Mouse (Mus musculus) v-Abl transformed pro-B cells (cell line): ENCODE data around the gene Aasdh.

Experiments used
- in situ Hi-C, 2 experiments: fragments of 400-800 bp; cut with MboI; formaldehyde crosslinking; loops; one replicate each; pipeline ENCODE4 v1.15.1; 2025; ENCODE audit not compliant: unreplicated experiment in 2 of 2

The Aasdh gene

DNA sequence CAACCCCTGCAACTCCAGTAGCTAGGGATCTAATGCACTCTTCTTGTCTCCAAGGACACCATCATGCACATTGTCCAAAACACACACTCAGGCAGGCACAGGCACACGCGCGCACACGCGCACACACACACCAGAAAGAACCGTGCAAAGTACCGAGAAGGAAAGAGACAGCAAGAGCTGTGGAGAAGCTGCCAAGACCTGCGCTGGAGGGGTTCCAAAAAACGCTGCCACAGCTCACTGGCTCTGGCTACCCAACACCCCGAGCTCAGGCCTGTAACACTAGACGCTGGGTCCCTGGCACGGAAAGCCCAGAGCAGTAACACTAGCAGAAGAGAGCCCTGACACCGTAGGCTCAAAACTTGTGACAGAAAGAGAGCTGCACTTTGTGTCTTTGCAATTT lies 18.1 kb upstream of the Aasdh start:
- in situ Hi-C loops: loop anchor here in 1 of 2 experiments (25.0 kb wide), 1 partner anchor 736 kb away; the partner anchor contains the start of gene Tmem165

- in situ Hi-C loops: loop anchor here in 1 of 2 experiments (25.0 kb wide), 1 partner anchor 736 kb away; the partner anchor contains the start of gene Tmem165
These were observed 17.5 kb upstream of the Aasdh start for GRCm38 (mm10) chr5:76922833-76923232.

GRCm38 (mm10) chr5:76912522-76912921 lies 7.2 kb upstream of the Aasdh start:
- in situ Hi-C loops: loop anchor here in 1 of 2 experiments (25.0 kb wide), 1 partner anchor 725 kb away; the partner anchor contains the start of gene Tmem165

DNA sequence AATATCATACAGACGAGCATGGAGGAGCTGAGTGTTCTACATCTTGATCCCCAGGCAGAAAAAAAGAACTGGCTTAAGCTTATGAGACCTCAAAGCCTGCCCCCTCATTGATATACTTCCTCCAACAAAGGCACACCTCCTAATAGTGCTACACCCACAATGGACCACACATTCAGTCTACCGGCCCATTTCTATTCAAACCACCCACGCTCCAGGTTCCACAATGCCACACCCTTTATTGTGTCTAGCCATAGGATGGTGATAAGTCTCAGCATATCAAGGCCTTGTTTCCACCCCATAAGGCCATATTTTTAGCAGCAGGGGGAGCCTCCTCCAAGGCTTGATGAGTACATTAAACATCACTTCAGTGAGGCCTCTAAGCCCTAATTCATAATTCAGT lies 5.5 kb upstream of the Aasdh start:
- in situ Hi-C loops: loop anchor here in 1 of 2 experiments (25.0 kb wide), 1 partner anchor 724 kb away; the partner anchor contains the start of gene Tmem165

DNA sequence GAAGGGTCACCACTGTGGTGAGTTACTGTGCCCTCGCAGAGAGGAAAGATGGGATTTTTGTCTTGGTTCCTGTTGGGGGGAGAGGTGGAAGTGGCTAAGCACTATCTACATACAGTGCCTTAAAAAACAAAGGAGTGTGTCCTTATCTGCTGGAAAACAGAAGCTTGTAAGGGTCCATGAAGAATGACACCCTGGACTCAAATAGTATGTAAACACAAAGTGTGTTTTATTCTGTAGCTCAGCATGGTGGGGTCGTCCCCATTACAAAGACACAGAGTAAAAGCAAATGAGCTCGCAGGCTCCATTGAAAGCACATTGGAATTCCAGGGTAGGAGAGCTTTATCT lies 813 bp upstream of the Aasdh start:
- in situ Hi-C loops: loop anchor here (5.0 to 25.0 kb wide), 2 partner anchors 41 to 719 kb away; partner anchors contain the start of gene Tmem165 (in 1 of the 2)

DNA sequence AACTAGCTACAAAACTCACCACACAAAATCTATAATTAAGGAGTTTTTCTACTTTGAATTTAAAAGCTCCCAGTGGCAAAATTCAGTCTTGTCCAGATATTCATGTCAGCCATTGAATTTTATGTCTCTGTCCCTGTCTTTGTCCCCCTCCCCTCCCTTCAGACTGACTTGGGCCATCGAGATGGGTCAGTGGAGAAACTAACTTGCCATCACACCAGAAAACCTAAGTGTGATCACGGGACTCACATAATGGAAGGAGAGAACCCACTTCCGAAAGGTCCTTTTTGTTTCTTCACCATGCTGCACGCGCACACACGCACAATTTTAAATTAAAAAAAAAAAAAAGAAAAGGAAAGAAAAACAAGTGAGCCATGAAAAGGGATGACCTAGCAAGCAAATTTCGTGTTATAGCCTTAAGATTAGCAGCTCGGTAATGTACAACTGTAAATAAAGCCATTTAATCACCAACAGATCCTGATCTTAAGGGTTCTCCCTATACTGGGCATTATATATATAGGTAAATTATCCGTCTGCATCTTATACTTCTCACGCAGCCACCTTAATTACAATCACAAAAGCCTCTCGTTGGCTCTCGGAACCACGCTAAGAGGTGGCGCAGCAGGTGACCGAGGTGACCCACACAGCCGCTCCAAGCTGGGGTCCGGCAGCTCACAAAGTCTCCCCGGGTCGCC lies 455 bp downstream of the Aasdh start:
- in situ Hi-C loops: loop anchor here (5.0 to 25.0 kb wide), 3 partner anchors 42 to 718 kb away; partner anchors contain the start of genes Paics (in 1 of the 2), Ppat (in 1 of the 2) and Tmem165 (in 1 of the 2)

DNA sequence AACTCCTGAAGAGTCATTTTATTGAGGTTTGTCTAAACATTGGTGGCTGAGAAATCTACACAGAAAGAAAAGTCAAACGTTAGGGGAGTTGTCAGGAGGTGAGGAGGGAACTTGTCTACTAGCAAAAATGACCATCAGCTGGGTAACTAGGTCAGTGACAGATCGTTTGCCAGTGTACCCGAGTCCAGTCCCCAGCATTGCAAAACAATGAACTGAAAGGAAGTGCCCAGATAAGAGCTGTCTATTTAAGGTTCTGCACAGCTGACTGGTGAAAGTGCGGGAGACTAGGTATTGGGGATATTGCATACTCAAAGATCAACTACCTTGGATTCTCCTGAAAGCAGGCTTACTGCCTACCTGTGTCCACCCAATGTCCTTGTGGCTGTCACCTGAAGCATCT lies 3.2 kb downstream of the Aasdh start:
- in situ Hi-C loops: loop anchor here in 1 of 2 experiments (5.0 to 25.0 kb wide), 2 partner anchors 50 to 715 kb away; partner anchors contain the start of genes Paics, Ppat and Tmem165

DNA sequence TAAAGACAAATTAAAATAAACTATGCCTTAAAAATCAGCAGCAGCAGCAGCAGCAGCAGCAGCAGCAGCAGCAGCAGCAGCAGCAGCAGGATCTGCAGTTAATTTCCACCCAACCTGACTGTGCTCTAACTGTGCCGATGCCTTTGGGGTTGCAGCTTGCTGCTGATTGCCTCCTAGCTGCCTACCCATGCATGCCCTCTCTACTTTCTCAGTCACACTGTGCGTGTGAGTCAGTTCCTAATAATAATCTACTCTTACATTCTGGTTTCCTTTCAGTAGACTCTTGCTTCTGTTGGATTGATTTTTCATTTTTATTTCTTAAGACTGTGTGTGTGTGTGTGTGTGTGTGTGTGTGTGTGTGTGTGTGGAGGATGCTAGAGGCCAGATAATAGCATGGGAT lies 12.2 kb downstream of the Aasdh start:
- in situ Hi-C loops: loop anchor here in 1 of 2 experiments (25.0 kb wide), 1 partner anchor 319 kb away; the partner anchor contains the start of gene Spink2

DNA sequence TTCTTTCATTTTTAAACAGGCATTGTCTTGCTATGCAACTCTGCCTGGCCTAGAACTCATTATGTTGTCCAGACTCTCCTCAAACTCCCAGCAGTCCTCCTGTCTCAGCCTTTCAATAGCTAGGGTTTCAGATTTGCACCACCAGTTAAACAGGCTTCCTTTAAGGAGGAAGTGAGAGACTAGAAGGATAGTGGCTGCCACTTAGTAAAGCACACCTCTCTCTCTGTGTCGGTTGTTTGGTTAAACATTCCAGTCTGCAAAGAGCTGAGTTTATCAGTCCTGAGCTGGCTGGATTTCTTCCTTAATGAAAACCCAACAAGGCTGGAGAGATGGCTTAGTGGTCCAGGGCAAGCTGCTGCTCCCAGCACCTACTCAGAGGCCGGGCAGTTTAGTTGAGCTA lies 12.7 kb downstream of the Aasdh start:
- in situ Hi-C loops: loop anchor here in 1 of 2 experiments (25.0 kb wide), 1 partner anchor 320 kb away; the partner anchor contains the start of gene Spink2

- in situ Hi-C loops: loop anchor here in 1 of 2 experiments (25.0 kb wide), 1 partner anchor 325 kb away; the partner anchor contains the start of gene Spink2
These were observed 18.3 kb downstream of the Aasdh start for GRCm38 (mm10) chr5:76887011-76887410.

DNA sequence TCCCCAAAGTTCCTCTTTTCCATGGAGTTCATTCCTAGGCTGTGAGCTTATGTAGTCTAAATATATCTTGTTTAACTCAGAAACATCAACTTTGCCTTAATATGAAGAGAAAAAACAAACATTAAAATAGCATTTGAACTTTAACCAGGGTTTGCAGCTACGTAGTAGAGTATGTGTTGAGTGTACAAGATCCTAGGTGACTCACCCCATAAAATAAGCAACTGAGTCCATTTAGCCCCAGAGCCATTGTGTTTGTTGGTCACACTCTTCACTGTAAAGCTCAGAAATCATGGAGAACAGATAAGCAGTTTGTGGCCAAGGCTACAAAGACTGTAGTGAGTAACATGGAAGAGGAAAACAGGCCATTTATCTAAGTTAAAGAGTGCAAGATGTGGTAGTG lies 21.2 kb downstream of the Aasdh start:
- in situ Hi-C loops: loop anchor here in 1 of 2 experiments (25.0 kb wide), 1 partner anchor 328 kb away; the partner anchor contains the start of gene Spink2

GRCm38 (mm10) chr5:76876106-76876758 lies 29.1 kb downstream of the Aasdh start:
- in situ Hi-C loops: loop anchor here in 1 of 2 experiments (25.0 kb wide), 1 partner anchor 336 kb away; the partner anchor contains the start of gene Spink2

DNA sequence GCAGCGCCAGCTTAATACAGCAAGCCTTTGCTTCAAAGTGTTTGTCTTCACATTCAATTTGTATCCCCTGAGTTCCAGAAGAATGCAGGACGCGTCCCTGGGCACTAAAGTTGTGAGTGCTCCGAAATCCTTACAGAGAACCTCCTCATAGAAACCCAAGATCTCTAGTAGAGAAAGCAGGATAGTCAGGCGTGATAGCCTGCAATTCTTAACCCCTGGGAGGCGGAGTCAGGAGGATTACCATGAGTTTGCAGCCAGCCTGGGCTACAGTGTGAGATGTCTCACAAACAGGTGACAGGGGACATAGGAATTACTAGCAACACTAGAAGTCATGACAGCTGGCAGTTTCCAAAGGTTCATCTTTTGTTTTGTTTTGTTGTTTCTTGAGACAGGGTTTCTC lies 35.8 kb downstream of the Aasdh start:
- in situ Hi-C loops: no loop called here

GRCm38 (mm10) chr5:76868693-76869286 lies 36.5 kb downstream of the Aasdh start:
- in situ Hi-C loops: no loop called here

DNA sequence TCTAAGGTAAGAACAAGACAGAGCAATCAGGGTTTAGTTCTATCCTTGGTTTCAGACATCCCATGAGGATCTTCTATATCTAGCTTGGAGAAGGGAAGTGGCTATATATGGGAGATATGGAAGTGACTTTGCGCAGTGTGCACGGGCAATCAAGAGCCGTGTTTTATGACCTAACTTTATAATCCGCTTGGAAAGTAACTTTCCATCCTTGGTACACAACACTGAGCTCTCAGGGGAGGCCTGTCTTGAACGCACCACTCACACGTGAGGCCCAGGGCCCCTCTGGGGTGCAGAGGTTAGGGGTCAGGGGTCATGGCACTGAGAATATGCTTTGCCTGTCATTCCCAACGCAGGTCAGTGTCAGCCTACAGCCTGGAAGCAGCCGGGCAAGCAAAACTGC lies 38.5 kb downstream of the Aasdh start:
- in situ Hi-C loops: no loop called here

GRCm38 (mm10) chr5:76858444-76858843 lies 46.9 kb downstream of the Aasdh start:
- in situ Hi-C loops: loop anchor here (10.0 kb wide), 2 partner anchors 274 to 294 kb away; partner anchors contain the start of gene Cep135 (in 1 of the 2)

DNA sequence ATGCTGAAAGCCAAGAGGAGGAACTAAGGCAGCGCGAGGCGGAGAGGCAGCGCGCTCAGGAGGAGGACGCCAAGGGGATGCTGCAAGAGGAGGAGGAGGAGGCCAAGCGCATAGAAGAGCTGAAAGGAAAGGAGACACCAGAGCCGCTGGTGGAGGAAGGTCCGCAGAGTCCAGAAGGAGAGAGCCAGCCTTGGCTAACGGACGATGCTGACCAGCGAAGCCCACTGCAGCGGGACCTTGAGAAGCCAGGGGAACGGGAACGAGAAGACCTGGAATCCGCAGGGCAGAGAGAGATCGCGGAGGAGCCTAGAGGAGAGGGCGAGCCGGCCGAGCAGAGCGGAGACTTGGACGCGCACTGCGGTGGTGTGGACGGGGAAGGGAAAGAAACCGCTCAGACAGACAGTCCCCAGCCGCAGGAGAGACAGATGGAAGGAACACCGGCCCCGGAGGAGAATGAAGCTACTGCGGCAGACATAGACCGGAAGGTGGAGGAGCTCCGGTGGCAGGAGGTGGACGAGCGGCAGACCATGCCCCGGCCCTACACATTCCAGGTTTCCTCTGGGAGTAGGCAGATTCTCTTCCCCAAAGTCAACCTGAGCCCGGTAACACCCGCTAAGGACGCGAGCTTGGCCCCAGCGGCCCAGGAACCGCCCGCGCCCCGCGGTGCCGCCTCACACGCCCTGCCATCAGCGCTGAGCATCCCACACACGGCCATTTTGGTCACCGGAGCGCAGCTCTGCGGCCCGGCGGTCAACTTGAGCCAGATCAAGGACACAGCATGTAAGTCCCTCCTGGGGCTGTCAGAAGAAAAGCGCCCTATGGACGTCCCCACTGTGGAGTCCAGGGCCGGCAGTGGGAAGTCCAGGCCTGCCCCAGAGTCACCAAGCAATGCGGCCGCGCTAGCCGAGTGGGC lies 48.0 kb downstream of the Aasdh start:
- in situ Hi-C loops: loop anchor here (10.0 kb wide), 2 partner anchors 273 to 293 kb away; partner anchors contain the start of gene Cep135 (in 1 of the 2)

DNA sequence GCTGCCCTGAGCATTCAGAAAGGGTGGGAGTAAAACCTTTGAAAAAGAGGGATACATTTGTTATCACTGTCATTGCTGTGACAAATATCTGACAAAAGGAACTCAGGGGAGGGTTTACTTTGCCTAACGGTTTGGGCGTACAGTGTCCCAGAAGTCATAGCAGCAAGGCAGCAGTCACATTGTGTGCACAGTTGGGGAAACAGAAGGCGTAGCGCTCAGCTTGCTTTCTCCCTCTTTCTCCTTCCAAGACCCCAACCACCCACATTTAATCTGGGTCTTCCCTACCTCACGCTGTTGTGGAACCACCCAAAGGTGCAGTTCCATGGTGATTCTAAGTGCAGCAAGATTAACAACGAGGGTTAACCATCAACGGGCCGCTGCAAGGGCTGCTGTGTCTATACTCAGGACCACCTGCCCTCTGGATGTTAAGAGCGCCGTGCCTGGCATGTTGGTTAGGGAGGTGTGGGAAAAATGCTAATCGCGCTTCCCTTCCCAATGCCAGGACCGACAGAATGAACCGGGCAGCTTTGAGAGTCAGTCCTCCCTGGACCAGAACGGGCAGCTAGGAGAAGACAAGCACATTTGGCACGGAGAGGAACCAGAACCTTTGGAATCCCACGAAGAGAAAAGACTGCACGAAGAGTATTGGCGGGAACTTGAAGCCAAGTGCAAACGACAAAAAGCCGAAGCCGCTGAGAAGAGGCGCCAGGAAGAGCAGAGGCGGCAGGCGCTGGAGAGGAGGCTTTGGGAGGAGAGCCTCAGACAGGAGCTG lies 49.3 kb downstream of the Aasdh start:
- in situ Hi-C loops: loop anchor here (10.0 kb wide), 2 partner anchors 271 to 291 kb away; partner anchors contain the start of gene Cep135 (in 1 of the 2)
